Mouse (Mus musculus) layer of hippocampus, postnatal 25 days (tissue): Measurements from ENCODE around the gene Stard13. TPM values are rescaled to one million over a fixed set of nuclear protein-coding genes. Genes with fewer than 3 reads are reported as not detected.

Source experiments
- DNase-seq, 2 experiments: peaks; one replicate each; pipeline ENCODE4 v3.0.0; 2022; ENCODE audit warnings: mixed read lengths in 2 of 2, low spot score in 1 of 2; ENCODE audit errors: extremely low spot score in 1 of 2
- total RNA-seq, 2 experiments: library from RNA; stranded (reverse); gene quantifications; 2 replicates each; pipeline ENCODE4 v1.2.3; 2021

Stard13 gene
- total RNA-seq, 2 experiments from 2014 or later, result 17.6 to 20.6 TPM

- DNase-seq, result no peak
Observed at GRCm38 (mm10) chr5:151185286-151185856, 48.3 kb downstream of the Stard13 start.

DNA sequence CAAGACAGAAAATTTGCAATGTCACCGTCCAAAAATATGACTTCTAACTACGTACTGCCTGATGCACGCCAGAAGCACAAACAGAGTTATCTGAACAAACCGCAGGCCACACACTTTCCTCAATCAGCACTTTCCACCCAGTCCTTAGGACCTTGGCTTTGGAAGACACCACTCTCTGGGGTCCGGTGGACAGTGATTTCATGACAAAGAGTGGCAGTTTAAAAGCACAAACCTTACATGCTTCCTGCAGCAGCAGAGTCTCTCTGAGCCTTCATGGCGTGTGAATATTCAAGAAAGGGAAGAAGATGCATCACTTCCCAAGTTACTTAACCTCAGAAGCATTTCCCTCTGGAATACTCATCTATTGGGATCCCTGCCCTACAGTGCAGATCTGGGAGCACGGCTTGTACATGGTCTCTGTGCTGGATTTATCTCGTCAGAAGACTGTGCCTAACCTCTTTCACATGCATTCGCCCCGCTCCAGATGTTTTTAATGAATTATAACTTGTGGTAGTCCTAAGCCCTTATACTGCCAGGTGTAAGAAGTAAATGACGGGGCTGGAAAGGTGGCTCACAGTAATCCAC, 49.9 kb downstream of the Stard13 start:
- DNase-seq, result no peak

DNA sequence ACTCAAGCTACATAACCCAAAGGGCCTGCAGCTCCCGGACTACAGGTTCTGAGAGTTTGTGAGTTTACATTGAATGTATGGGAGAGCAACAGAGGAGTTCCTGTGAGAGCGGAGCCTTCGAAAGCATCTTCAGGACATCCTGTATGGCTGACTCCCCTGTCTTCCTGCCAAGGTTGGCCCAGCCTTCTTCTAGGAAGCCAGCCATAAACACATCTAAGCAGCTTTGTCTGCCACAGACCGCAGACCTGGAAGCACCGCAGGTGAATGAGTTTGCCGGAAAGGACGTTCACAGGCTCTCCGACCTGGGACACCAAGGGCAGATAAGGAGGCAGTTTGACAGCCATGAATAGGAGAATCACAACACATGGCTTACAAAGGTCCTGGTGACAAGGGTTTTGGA, 52.3 kb downstream of the Stard13 start:
- no peak for DNase-seq

GRCm38 (mm10) chr5:151180176-151180785, 53.4 kb downstream of the Stard13 start:
- DNase-seq, result no peak

GRCm38 (mm10) chr5:151177171-151177570, 56.5 kb downstream of the Stard13 start:
- DNase-seq, result no peak

- no peak for DNase-seq
Observed at GRCm38 (mm10) chr5:151175897-151176313, 57.7 kb downstream of the Stard13 start.

- DNase-seq, result no peak
Observed at GRCm38 (mm10) chr5:151174485-151175460, 58.9 kb downstream of the Stard13 start.

- DNase-seq, result no peak
Observed at GRCm38 (mm10) chr5:151173774-151174173, 59.9 kb downstream of the Stard13 start.

- no peak for DNase-seq
Observed at GRCm38 (mm10) chr5:151170168-151170750, 63.4 kb downstream of the Stard13 start.

- DNase-seq, result no peak
Observed at GRCm38 (mm10) chr5:151168191-151168590, 65.4 kb downstream of the Stard13 start.

DNA sequence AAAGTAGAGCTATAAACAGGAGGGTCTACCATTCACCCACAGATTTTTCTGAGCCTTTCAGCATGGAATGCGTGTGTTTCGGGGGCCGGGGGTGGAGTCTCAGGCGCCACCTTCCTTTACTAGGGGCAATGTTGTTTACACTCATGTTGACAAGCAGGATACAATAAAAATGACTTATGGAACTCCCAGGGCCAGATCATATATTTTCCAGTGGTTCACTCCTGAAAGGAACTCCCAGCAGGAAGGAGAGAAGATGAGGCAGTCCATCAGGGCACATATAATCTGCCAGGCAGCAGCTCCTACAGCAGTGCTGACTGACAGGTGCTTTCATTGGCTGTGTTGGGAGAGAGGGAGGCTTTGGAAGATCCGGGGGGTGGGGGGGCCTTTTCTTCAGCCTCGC, 66.0 kb downstream of the Stard13 start:
- no peak for DNase-seq

- DNase-seq, result no peak
Observed at GRCm38 (mm10) chr5:151166266-151166665, 67.4 kb downstream of the Stard13 start.

DNA sequence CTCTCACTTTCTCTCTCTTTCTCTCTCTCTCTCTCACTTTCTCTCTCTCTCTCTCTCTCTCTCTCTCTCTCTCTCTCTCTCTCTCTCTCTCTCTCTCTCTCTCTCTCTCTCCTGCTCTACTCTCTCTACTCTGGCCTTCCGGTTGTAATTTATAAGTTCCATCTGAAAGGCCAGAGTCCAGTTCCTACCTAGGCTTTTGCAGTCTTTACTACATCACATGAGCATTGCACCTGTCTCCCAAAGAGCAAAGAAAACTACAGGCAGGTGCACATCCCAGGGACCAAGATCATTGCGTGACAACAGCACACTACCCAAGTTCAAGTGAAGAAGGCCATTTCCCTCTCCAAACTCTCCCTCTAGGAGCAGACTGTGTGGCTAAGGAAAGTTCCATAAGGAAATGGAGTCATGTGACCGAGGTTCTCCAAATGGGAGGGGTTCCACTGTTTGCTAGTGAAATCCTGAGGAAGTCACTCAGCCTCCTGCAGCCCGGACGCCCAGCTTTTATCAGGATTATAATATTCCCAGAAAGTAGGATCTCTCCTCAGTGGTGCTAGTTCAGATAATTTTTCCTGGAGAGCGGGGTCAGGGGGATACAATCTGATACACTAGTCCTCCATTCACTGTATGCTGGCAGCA, 68.1 kb downstream of the Stard13 start:
- no peak for DNase-seq

DNA sequence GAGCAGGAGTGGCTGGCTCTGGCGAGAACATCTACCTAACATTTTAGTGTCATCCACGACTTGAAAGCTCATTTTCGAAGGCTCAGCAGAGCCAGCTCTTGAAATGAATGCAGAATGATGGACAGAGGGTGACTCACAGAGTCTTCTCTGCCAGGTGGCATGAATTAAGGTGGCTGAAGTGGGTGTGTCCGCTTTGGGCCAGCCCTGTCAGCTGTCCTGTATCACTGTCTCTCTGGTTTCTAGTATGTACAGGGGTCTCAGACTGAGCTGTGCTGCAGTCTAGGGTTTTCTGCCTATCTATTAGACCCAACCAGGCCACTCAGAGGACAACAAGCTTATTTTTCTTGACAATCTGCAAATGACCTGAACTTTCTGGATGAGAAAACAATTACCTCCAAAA, 68.8 kb downstream of the Stard13 start:
- DNase-seq, result no peak

- no peak for DNase-seq
Observed at GRCm38 (mm10) chr5:151162642-151163041, 71.0 kb downstream of the Stard13 start.

DNA sequence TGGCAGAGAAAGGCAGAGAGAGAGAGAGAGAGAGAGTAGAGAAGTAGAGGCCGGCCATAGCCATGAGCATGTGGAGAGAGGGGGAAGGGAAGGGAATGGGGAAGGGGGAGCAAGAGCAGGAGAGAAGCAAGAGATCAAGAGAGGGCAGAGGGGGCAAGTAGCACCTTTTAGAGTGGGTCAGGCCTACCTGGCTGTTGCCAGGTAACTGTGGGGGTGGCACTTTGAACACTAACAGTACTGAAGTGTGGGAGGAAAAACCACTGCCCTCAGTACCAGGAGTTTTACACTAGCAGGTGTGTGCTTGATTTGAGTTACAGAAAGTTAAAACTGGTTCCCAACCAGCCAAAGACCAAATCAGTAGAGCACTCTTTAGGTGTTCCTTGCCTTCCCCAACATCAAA, 78.4 kb downstream of the Stard13 start:
- no peak for DNase-seq

GRCm38 (mm10) chr5:151154780-151155179, 78.9 kb downstream of the Stard13 start:
- no peak for DNase-seq

DNA sequence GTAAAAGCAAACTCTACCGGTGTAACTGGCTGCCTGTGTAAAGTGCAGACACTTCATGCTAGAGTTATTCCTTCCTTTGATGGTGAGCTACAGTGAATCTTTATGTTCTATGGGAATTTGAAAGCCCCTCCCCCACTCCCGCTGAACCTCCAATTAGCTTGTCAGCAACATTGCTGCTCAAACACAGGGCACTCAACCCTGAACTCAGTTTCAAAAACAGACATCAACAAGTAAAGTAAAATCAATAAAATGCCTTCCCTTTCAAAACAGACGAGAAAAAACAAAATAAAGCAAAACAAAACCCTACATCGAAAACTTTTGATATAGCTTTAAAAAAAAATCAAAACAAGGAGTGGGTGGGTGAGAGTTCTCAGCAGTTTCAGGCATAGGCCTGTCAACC, 79.6 kb downstream of the Stard13 start:
- DNase-seq, result no peak

DNA sequence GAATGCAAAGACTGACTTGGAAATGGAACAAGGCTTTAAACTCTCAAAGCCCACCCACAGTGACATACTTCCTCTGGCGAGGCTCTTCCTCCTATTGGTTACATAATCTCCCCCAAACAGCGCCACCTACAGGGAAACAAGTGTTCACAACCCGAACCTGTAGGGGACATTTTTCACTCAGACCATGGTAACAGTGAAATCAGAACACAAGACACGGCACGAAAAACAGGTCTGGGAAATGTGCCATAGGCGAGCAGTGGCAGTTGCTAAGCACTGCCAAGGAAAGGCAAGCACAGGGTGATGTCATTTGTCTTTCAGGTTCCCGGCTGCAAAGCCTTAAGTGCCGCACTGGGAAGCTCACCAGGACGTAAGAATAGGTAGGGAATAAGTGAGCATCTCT, 82.1 kb downstream of the Stard13 start:
- no peak for DNase-seq

DNA sequence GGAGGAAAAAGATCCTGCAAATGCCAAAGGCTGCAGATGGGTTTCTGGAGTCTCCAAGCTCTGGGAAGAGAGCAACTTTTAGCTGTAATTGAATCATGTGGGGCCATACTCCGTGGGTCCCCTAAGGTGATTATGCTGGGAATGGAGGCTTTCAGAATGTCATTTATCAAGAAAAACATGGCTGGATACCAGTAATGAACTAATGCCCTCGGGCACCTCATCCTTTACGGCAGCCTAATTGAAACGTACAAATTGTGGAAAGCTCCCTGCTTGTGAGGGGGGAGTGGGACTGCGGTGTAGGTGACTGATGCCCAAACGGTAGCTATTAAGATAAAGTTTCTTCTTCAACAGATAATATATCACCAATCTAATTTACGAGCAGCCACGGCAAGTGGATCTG, 84.1 kb downstream of the Stard13 start:
- no peak for DNase-seq
